Mouse (Mus musculus) forebrain, embryonic 13.5 days (tissue): Measurements from ENCODE around the gene Atxn1. TPM values are rescaled to one million over a fixed set of nuclear protein-coding genes. Genes with fewer than 3 reads are reported as not detected.
A peak's percentile ranks its signal among the peaks of the same experiment; 100 is the strongest.

ENCODE experiments used
- ATAC-seq: fragments of 200-750 bp; cut with Nextera tagmentation; 2 replicates; pipeline ENCODE4 v1.8.0; 2017
- H3K27ac ChIP-seq: fragments of 300-500 bp; sonication (generic); 2 replicates; pipeline ENCODE4 v1.5.1; 2015; ENCODE audit warnings: inconsistent platforms, mild to moderate bottlenecking, moderate library complexity
- H3K27me3 ChIP-seq: fragments of 300-500 bp; sonication (generic); 2 replicates; pipeline ENCODE4 v1.6.1; 2015; ENCODE audit warnings: mild to moderate bottlenecking, inconsistent platforms
- H3K36me3 ChIP-seq: fragments of 300-500 bp; sonication (generic); 2 replicates; pipeline ENCODE4 v1.6.1; 2015; ENCODE audit warnings: mild to moderate bottlenecking, inconsistent platforms; ENCODE audit not compliant: poor library complexity, severe bottlenecking
- H3K4me1 ChIP-seq: fragments of 300-500 bp; sonication (generic); 2 replicates; pipeline ENCODE4 v1.6.1; 2015; ENCODE audit warnings: inconsistent platforms
- H3K4me2 ChIP-seq: fragments of 300-500 bp; sonication (generic); 2 replicates; pipeline ENCODE4 v1.6.1; 2015; ENCODE audit warnings: inconsistent platforms, mild to moderate bottlenecking, moderate library complexity
- H3K4me3 ChIP-seq: fragments of 300-500 bp; sonication (generic); 2 replicates; pipeline ENCODE4 v1.5.1; 2015; ENCODE audit warnings: mild to moderate bottlenecking, inconsistent platforms
- H3K9ac ChIP-seq: fragments of 300-500 bp; sonication (generic); 2 replicates; pipeline ENCODE4 v1.6.1; 2015; ENCODE audit warnings: mild to moderate bottlenecking, inconsistent platforms
- H3K9me3 ChIP-seq: fragments of 300-500 bp; sonication (generic); replicated peaks from 2 replicates; pipeline ENCODE4 v1.6.1; 2016; ENCODE audit warnings: inconsistent platforms
- whole genome bisulfite sequencing: fragments of 180-500 bp; shearing (Covaris S2); methylation state at CpG from one replicate; pipeline ENCODE4 v1.1.7; 2015; 5-methylcytosine and 5-hydroxymethylcytosine counted together
- polyA plus RNA-seq: library from polyadenylated mRNA; unstranded; fragments of >200 nt; fragmentation: Nextera tagmentation; extraction: Ambion mirVana; gene quantifications from 2 replicates; pipeline ENCODE4 v1.2.1, GENCODE M21; 2015

The Atxn1 gene
- polyA plus RNA-seq, 1 experiment from 2014 or later, result 7.7 TPM

- H3K4me2 ChIP-seq, result no peak overlapping the region
- ATAC-seq, result no peak
- WGBS, result 54% methylated on average over 7 of the region's 7 CpGs
- no peaks in the 10 kb centered on the region for H3K27me3 ChIP-seq
- H3K9me3 ChIP-seq, result no peaks in the 10 kb centered on the region
- H3K9ac ChIP-seq, result no peak overlapping the region
- peaks cover 11% of the 10 kb centered on the region; the same call in 1 of the 2 replicates for H3K4me1 ChIP-seq
- no peak overlapping the region for H3K4me3 ChIP-seq
- H3K36me3 ChIP-seq, result peaks cover 6% of the 10 kb centered on the region; the same call in 1 of the 2 replicates
- no peak overlapping the region for H3K27ac ChIP-seq
These were observed 411.1 kb downstream of the Atxn1 start for GRCm38 (mm10) chr13:45553674-45554073.

- H3K27ac ChIP-seq, result no peak overlapping the region
- H3K9me3 ChIP-seq, result no peaks in the 10 kb centered on the region
- H3K4me3 ChIP-seq, result no peak overlapping the region
- no peaks in the 10 kb centered on the region for H3K4me1 ChIP-seq
- H3K27me3 ChIP-seq, result no peaks in the 10 kb centered on the region
- WGBS, result 85% methylated on average over 5 of the region's 5 CpGs
- H3K4me2 ChIP-seq, result no peak overlapping the region
- ATAC-seq, result no peak
- no peaks in the 10 kb centered on the region for H3K36me3 ChIP-seq
- no peak overlapping the region for H3K9ac ChIP-seq
These were observed 417.3 kb downstream of the Atxn1 start for GRCm38 (mm10) chr13:45547549-45547948.

GRCm38 (mm10) chr13:45546946-45547345 lies 417.9 kb downstream of the Atxn1 start:
- Histone ChIP-seq H3K27ac (no peak overlapping the region), H3K36me3 (no peaks in the 10 kb centered on the region), H3K4me2 (no peak overlapping the region), H3K9ac (no peak overlapping the region), H3K4me1 (no peaks in the 10 kb centered on the region), H3K9me3 (no peaks in the 10 kb centered on the region), H3K27me3 (no peaks in the 10 kb centered on the region), H3K4me3 (no peak overlapping the region)
- WGBS, result 79% methylated on average over 4 of the region's 4 CpGs
- no peak for ATAC-seq

GRCm38 (mm10) chr13:45545974-45546373 lies 418.8 kb downstream of the Atxn1 start:
- Histone ChIP-seq H3K36me3 (no peaks in the 10 kb centered on the region), H3K9me3 (no peaks in the 10 kb centered on the region), H3K4me1 (no peaks in the 10 kb centered on the region), H3K27me3 (no peaks in the 10 kb centered on the region), H3K9ac (no peak overlapping the region), H3K27ac (no peak overlapping the region), H3K4me2 (no peak overlapping the region), H3K4me3 (no peak overlapping the region)
- WGBS, result 88% methylated on average over 13 of the region's 13 CpGs
- ATAC-seq, result no peak

- 2% methylated on average over 10 of the region's 10 CpGs for WGBS
- peak; percentile 94 for ATAC-seq
- Histone ChIP-seq H3K9ac (peak overlapping the region; percentile 63), H3K4me3 (peak overlapping the region; percentile 39), H3K9me3 (no peaks in the 10 kb centered on the region), H3K4me1 (peaks cover 11% of the 10 kb centered on the region), H3K27me3 (no peaks in the 10 kb centered on the region), H3K4me2 (peak overlapping the region; percentile 67), H3K36me3 (no peaks in the 10 kb centered on the region), H3K27ac (peak overlapping the region; percentile 55; the same call in 1 of the 2 replicates)
These were observed 425.6 kb downstream of the Atxn1 start for GRCm38 (mm10) chr13:45539205-45539568.

- Histone ChIP-seq H3K27me3 (no peaks in the 10 kb centered on the region), H3K4me3 (peak overlapping the region; percentile 39), H3K9ac (peak overlapping the region; percentile 63), H3K27ac (peak overlapping the region; percentile 55; the same call in 1 of the 2 replicates), H3K9me3 (no peaks in the 10 kb centered on the region), H3K4me2 (peak overlapping the region; percentile 67), H3K4me1 (peaks cover 11% of the 10 kb centered on the region), H3K36me3 (no peaks in the 10 kb centered on the region)
- WGBS, result 28% methylated on average over 10 of the region's 10 CpGs
- peak; percentile 95 for ATAC-seq
These were observed 426.1 kb downstream of the Atxn1 start for GRCm38 (mm10) chr13:45538532-45539204.

- Histone ChIP-seq H3K4me3 (no peak overlapping the region), H3K4me1 (peaks cover 11% of the 10 kb centered on the region), H3K9ac (no peak overlapping the region), H3K36me3 (no peaks in the 10 kb centered on the region), H3K27me3 (no peaks in the 10 kb centered on the region), H3K27ac (no peak overlapping the region), H3K9me3 (no peaks in the 10 kb centered on the region), H3K4me2 (no peak overlapping the region)
- ATAC-seq, result no peak
- 86% methylated on average over 9 of the region's 9 CpGs for WGBS
These were observed 426.7 kb downstream of the Atxn1 start for GRCm38 (mm10) chr13:45538091-45538490.

- H3K27me3 ChIP-seq, result no peaks in the 10 kb centered on the region
- no peak for ATAC-seq
- peaks cover 11% of the 10 kb centered on the region for H3K4me1 ChIP-seq
- H3K27ac ChIP-seq, result no peak overlapping the region
- no peak overlapping the region for H3K9ac ChIP-seq
- no peak overlapping the region for H3K4me3 ChIP-seq
- no peaks in the 10 kb centered on the region for H3K36me3 ChIP-seq
- WGBS, result 85% methylated on average over 9 of the region's 9 CpGs
- no peaks in the 10 kb centered on the region for H3K9me3 ChIP-seq
- no peak overlapping the region for H3K4me2 ChIP-seq
These were observed 427.7 kb downstream of the Atxn1 start for GRCm38 (mm10) chr13:45537110-45537509.

GRCm38 (mm10) chr13:45535731-45536453 lies 428.9 kb downstream of the Atxn1 start:
- Histone ChIP-seq H3K4me2 (no peak overlapping the region), H3K9me3 (no peaks in the 10 kb centered on the region), H3K27ac (no peak overlapping the region), H3K36me3 (no peaks in the 10 kb centered on the region), H3K4me3 (no peak overlapping the region), H3K4me1 (peaks cover 16% of the 10 kb centered on the region), H3K27me3 (no peaks in the 10 kb centered on the region), H3K9ac (no peak overlapping the region)
- WGBS, result 87% methylated on average over 9 of the region's 9 CpGs
- no peak for ATAC-seq

- peaks cover 24% of the 10 kb centered on the region for H3K4me1 ChIP-seq
- H3K9ac ChIP-seq, result no peak overlapping the region
- no peaks in the 10 kb centered on the region for H3K27me3 ChIP-seq
- no peak for ATAC-seq
- no peaks in the 10 kb centered on the region for H3K36me3 ChIP-seq
- no peak overlapping the region for H3K4me3 ChIP-seq
- 23% methylated on average over 6 of the region's 6 CpGs for WGBS
- H3K27ac ChIP-seq, result 0 out of 2 replicates have a peak overlapping the region, but pooled peaks have one; percentile 25
- H3K4me2 ChIP-seq, result no peak overlapping the region
- H3K9me3 ChIP-seq, result no peaks in the 10 kb centered on the region
These were observed 434.1 kb downstream of the Atxn1 start for GRCm38 (mm10) chr13:45530754-45531153.

GRCm38 (mm10) chr13:45528787-45529186 lies 436.0 kb downstream of the Atxn1 start:
- no peak overlapping the region for H3K27ac ChIP-seq
- H3K4me3 ChIP-seq, result no peak overlapping the region
- H3K4me1 ChIP-seq, result peaks cover 24% of the 10 kb centered on the region
- no peak overlapping the region for H3K4me2 ChIP-seq
- no peaks in the 10 kb centered on the region for H3K9me3 ChIP-seq
- WGBS, result 82% methylated on average over 4 of the region's 4 CpGs
- no peak for ATAC-seq
- no peaks in the 10 kb centered on the region for H3K27me3 ChIP-seq
- no peak overlapping the region for H3K9ac ChIP-seq
- no peaks in the 10 kb centered on the region for H3K36me3 ChIP-seq

- WGBS, result 93% methylated on average over 11 of the region's 11 CpGs
- Histone ChIP-seq H3K9me3 (no peaks in the 10 kb centered on the region), H3K27me3 (no peaks in the 10 kb centered on the region), H3K4me2 (no peak overlapping the region), H3K4me1 (peaks cover 24% of the 10 kb centered on the region), H3K4me3 (no peak overlapping the region), H3K27ac (no peak overlapping the region), H3K9ac (no peak overlapping the region), H3K36me3 (no peaks in the 10 kb centered on the region)
- no peak for ATAC-seq
These were observed 437.4 kb downstream of the Atxn1 start for GRCm38 (mm10) chr13:45527232-45527964.
